8 mouse cellular contexts compared by ENCODE assay signal in genomic region chr3:85185827-85186226, GRCm38 (mm10).
DNase-seq lines count a peak whose midpoint lies in the region; ATAC-seq and TF ChIP-seq lines count a peak whose summit lies in the region.

No protein-coding gene starts in this region.

- peaks cover 39% of the 10 kb centered on the region for H3K4me1 ChIP-seq in kidney, embryonic 15.5 days
- H3K4me1 ChIP-seq in kidney, adult 2 months (ENCODE audit: control insufficient read depth, insufficient read depth, low read length): no peaks in the 10 kb centered on the region
- peaks cover 24% of the 10 kb centered on the region for H3K4me1 ChIP-seq in forebrain, embryonic 13.5 days

- peaks cover 20% of the 10 kb centered on the region for H3K27me3 ChIP-seq in kidney, embryonic 15.5 days
- no peaks in the 10 kb centered on the region; the same call in 1 of the 2 replicates for H3K27me3 ChIP-seq in kidney, adult 2 months (replicated peaks; ENCODE audit: control insufficient read depth, insufficient read depth, low read length)
- no peaks in the 10 kb centered on the region for H3K27me3 ChIP-seq in forebrain, embryonic 13.5 days

- H3K9ac ChIP-seq in kidney, embryonic 15.5 days: no peak overlapping the region
- 0 out of 2 replicates have a peak overlapping the region, but pooled peaks have one; percentile 16 for H3K9ac ChIP-seq in forebrain, embryonic 13.5 days

- no peak overlapping the region for H3K4me3 ChIP-seq in kidney, embryonic 15.5 days (replicated peaks)
- no peak overlapping the region for H3K4me3 ChIP-seq in kidney, adult 2 months (ENCODE audit: insufficient read depth, low read depth, low read length)
- no peak overlapping the region for H3K4me3 ChIP-seq in forebrain, embryonic 13.5 days

- H3K27ac ChIP-seq in kidney, embryonic 15.5 days: no peak overlapping the region
- no peak overlapping the region for H3K27ac ChIP-seq in kidney, adult 2 months (ENCODE audit: insufficient read depth, low read depth, low read length)
- no peak overlapping the region for H3K27ac ChIP-seq in forebrain, embryonic 13.5 days

- no peaks in the 10 kb centered on the region for H3K36me3 ChIP-seq in kidney, embryonic 15.5 days
- no peaks in the 10 kb centered on the region for H3K36me3 ChIP-seq in kidney, adult 2 months (ENCODE audit: control insufficient read depth, insufficient read depth, low read length)
- no peaks in the 10 kb centered on the region for H3K36me3 ChIP-seq in forebrain, embryonic 13.5 days (ENCODE audit: poor library complexity, severe bottlenecking)

- 16% methylated on average over 12 of the region's 12 CpGs for WGBS in kidney, embryonic 15.5 days
- WGBS in kidney, adult 2 months: 61% methylated on average over 12 of the region's 12 CpGs
- 10% methylated on average over 12 of the region's 12 CpGs for WGBS in forebrain, embryonic 13.5 days

- H3K9me3 ChIP-seq in kidney, embryonic 15.5 days (replicated peaks): no peaks in the 10 kb centered on the region
- no peaks in the 10 kb centered on the region for H3K9me3 ChIP-seq in forebrain, embryonic 13.5 days (replicated peaks)

- no peak for TF ChIP-seq POLR2A in kidney, adult 2 months (IDR thresholded peaks at IDR 0.05; ENCODE audit: low read depth, low read length)

- ATAC-seq in kidney, embryonic 15.5 days (replicated peaks; ENCODE audit: low FRiP score): peak; percentile 29; the same call in 1 of the 2 replicates
- no peak for ATAC-seq in forebrain, embryonic 13.5 days

- no peak overlapping the region for H3K4me2 ChIP-seq in kidney, embryonic 15.5 days
- H3K4me2 ChIP-seq in forebrain, embryonic 13.5 days: no peak overlapping the region; the same call in 1 of the 2 replicates

- TF ChIP-seq CTCF in kidney, adult 2 months (conservative IDR thresholded peaks at IDR 0.05; ENCODE audit: insufficient read depth, insufficient read length, low read depth, low read length): no peak

- DNase-seq in kidney, adult 2 months: no peak
- DNase-seq in cerebellum, adult 9-10 months: peak; percentile 39
- DNase-seq in neural tube, embryonic 10.5 days (ENCODE audit: extremely low spot score, low spot score): peak; percentile 65
- DNase-seq in layer of hippocampus, adult 9-11 months: no peak
- DNase-seq in adrenal gland, postnatal 25 days: no peak
- DNase-seq in ovary, adult 18-20 months (ENCODE audit: low spot score): no peak

Comparison
In these comparisons a context has a peak if more than half of its experiments do, and no peak if none do; other contexts are left out.
1. DNase-seq: peak in cerebellum, adult 9-10 months (single experiment) and neural tube, embryonic 10.5 days (single experiment); none in kidney, adult 2 months (single experiment), layer of hippocampus, adult 9-11 months (single experiment), adrenal gland, postnatal 25 days (single experiment) and ovary, adult 18-20 months (single experiment).